Mouse (Mus musculus) adrenal gland, postnatal 10 days (tissue): Measurements from ENCODE around the gene Pramef8. TPM values are rescaled to one million over a fixed set of nuclear protein-coding genes. Genes with fewer than 3 reads are reported as not detected.
"Not testable (repeated sequence)": the region's sequence is repeated elsewhere in the genome, so short reads cannot be mapped to it uniquely, and the experiment has no call there.

Source experiments
- DNase-seq: peaks from one replicate; pipeline ENCODE4 v3.0.0; 2021; ENCODE audit warnings: mixed read lengths
- long read RNA-seq, 2 experiments: library from polyadenylated mRNA; stranded (forward); transcript quantifications; one replicate each; pipeline ENCODE4 v2.0.0; 2021
- total RNA-seq, 2 experiments: library from RNA; stranded (reverse); gene quantifications; 2 replicates each; pipeline ENCODE4 v1.2.3; 2021

Gene Pramef8
- 10 to 100 TPM; 10.8 to 11.7 TPM for total RNA-seq
- long read RNA-seq, experiment 1, transcript Pramef8-201 (4 exons, 3,260 nt) = major isoform, 8 of 11 reads
- long read RNA-seq, experiment 1, partial matches to known transcripts = 2 of 11 reads
- long read RNA-seq, experiment 1, other reads (novel, unspliced or antisense) = 0 of 11 reads
- long read RNA-seq, experiment 2, transcript Pramef8-201 (4 exons, 3,260 nt) = major isoform, 9 of 12 reads
- long read RNA-seq, experiment 2, partial matches to known transcripts = 1 of 12 reads
- long read RNA-seq, experiment 2, other reads (novel, unspliced or antisense) = 1 of 12 reads

DNA sequence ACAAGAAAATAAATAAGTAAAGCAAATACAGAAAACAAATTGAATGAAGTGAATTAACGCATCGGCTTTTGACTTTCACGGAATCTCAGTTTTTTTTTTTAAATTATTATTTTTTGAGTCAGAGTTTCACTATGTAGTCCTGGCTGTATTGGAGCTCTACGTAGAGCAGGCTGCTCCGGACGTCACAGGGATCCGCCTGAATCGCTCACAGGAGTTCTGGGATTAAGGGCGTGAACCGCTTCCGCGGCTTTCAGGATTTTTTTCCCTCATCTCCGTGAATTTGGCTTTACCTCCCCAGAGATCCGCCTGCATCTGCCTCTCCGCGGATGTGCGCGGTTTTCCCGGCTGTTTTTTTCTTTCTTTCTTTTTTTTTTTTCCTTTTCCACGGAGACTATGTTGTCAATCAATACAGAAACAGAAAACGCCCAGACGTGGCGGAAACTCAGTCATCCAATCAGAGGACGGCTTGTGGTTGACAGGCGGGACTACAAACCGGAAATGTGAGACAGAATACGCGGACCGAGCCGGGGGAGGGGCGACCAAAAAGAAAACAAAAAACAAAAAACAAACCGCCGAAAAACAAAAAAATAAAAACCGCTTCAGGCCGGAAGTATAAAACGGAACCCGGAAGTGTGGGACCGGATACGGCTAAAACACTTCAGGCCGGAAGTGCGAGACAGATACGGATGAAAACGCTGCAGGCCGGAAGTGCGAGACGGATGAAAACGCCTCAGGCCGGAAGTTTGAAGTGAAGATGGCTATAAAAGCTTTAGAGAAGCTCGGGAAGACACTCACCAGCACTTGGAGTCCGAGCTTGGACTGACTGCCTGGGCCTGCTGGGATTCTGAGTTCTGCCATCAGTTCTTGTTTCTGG is at the start of gene Pramef8:
Gene Pramef8, plus strand, starts transcription at position 208 of the 874 bp plus-strand sequence.
- DNase-seq = peak; percentile 93

DNA sequence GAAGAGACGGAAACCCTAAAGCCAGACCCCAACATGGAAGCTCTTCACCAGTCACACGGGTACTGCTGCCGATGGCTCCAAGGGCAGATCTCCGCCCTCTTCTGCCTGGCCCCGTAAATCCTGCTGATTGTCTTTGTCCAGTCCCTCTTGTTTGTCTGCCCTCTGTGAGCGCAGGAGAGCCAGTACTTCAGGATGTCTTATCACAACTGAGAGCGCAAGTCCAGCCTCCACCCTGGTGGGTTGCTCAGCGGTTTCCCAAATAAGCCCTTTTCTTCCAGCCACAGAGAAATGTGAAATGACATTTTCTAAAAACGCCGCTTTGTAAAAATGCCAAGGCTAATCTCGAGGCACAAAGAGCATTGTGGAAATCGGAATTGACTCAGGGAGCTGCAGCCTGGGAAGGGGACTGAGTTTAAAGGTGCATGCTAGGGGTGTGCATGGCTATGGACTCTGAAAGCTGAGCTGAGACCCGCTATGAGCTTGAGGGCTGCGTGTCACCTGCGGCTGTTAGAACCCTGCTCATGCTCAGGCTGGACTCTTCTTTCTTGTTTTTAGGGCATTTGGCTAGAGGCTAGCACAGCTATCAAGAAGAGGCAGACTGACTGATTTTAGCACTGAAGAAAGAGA is 45.7 kb upstream of the Pramef8 start:
- DNase-seq = peak; percentile 41

DNA sequence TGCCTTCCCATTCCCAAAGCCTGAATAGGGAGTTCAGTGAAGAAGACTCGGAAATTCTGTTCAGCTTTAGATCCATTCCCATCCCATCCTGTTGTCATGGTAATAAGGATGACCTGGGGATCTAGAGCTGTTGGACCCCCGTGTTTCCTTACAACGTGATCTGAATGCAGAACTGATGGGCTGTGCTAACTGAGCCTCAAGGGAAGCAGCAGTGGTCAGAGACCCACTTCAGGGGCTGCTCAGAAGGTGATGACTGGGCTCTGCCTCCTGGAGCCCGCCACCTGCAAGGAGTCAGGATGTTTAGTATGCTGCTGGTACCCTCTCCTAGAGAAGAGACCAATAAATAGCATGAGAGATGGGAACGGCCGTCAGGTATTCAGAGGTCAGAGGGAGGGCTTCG is 32.7 kb upstream of the Pramef8 start:
- no peak for DNase-seq

DNA sequence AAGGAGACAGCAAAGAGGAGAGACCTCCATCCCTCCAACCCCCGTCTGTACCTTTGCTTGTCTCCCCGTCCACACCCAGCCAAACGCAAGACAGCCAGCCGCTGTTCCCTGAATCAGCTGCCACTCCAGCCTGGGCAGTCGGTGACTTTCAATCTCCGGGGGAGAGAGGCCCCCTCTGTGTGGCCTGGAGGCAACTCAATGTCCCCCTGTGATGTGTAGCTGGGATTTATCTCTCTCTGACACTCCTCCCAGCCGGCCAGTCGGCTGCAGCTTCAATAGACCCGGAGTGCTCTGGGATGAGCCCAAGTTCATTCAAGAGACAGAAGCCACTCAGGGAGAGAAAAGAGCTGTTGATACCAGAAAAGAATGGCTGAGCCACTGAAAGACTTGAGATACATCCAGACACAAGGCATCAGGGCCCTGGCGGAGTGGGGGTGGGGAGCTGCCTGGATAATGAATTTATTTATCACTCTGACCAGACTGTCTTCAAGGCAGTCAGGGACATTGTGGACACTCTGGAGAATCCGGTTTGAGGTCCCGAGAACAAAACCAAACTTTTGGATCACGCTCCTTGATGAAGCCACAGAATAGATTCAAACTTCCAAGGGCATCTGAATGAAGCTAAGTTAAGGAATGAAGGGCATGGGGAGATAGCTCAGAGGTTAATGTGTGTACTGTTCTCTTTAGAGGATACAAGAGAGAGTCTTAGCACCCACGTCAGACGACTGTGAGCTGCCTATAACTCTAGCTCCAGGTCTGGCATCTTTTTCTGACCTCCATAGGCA is 32.1 kb upstream of the Pramef8 start:
- no peak for DNase-seq

DNA sequence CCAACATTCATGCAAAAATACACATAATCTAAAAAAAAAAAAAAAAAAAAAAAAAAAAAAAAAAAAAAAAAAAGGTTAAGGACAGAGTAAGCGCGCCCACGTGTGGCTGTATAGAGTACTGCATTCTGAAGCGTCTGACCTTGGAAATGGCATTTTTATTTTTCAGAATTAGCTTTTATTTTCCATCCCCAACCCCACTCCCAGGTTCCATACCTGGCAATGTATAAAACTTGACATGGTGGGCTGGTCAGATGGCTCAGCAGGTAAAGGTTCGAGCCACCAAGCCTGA is 31.6 kb upstream of the Pramef8 start:
- peak; percentile 49 for DNase-seq

DNA sequence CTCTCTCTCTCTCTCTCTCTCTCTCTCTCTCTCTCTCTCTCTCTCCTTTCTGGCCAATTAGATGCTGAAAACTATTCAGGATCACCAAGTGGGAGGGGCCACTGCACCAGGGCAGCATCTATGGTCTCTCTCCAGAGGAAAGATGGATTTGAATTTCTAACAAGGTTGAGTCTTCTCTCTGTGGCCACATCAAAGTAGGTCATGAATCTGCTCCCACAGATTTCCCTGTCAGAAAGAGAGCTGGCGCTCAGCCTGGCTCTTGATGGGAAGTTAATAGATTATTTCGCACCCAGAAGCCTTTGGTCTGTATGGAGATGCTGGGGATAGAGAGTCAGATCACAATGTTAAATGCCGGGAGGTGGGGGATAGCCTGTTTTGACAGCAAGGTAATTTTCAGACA is 30.1 kb upstream of the Pramef8 start:
- no peak for DNase-seq

DNA sequence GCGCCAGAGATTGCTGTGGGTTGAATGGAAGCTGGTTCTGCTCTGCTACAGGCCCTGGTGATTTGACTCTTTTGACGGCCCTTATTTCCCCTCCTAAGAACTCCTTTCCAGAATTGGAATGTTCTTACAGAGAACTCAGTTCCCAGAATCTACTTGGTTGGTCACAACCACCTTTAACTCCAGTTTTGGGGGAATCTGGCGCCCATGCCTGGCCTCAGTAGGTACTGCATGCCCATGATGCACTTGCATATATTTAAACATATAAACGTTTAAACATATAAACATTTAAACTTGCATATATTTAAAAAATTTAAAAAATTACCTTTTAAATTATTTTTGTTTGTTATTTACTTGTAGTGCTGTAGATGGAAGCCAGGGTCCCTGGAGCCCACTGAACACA is 28.6 kb upstream of the Pramef8 start:
- peak; percentile 25 for DNase-seq

DNA sequence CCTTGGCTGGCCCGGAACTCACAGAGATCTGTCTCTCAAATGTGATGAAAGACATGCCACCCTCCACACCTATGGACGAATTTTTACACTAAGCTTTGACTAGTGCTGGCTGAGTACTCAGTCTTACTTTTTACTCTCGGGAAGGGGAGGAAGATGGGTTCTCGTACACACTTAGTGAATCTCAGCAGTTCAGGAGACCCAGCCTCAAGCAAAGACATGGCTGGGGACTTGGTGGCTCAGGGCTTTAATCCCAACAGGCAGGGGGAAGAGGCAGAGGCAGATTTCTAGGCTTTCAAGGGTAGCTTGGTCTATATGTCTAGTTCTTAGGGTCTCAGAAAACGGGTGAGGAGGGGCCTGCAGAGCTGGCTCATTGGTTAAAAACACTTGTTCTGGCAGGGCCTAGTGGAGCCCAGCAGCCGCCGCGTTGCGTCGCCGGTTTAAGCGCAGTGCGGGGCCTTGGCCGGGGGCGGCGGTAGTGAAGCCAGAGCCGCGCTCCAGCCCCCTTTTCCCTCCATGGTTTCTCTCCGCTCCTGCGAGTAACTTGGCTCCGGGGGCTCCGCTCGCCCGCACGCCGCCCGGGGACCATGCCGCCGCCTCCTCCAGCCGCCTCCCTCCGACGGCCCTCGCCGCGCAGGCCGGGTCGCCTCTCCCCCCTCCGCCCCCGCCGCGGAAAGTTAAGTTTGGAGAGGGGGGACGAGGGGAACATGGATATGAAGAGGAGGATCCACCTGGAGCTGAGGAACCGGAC is 23.1 kb upstream of the Pramef8 start:
- peak; percentile 68 for DNase-seq

DNA sequence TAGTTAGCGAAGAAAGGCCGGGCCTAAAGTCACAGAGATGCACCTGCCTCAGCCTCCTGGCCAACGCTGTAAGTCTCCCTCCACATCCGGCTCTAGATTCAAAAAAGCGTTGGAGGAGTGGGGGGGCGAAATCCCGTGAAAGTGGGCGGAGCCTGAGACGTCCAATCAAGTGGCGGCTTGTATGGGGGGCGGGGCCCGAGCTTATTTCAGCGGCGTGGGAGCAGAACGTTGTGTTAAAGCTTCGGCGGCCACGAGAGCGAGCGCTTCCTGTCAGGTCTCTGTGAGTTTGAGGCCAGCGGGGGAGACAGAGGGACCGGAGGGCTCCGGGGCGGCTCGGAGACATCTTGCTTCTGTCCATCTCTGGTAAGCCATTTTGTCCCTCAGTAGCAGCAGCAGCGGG is 18.0 kb upstream of the Pramef8 start, which contains the start of gene Pramel1:
Gene Pramel1, plus strand, starts transcription at position 248 of the 400 bp plus-strand sequence.
- DNase-seq = no peak

DNA sequence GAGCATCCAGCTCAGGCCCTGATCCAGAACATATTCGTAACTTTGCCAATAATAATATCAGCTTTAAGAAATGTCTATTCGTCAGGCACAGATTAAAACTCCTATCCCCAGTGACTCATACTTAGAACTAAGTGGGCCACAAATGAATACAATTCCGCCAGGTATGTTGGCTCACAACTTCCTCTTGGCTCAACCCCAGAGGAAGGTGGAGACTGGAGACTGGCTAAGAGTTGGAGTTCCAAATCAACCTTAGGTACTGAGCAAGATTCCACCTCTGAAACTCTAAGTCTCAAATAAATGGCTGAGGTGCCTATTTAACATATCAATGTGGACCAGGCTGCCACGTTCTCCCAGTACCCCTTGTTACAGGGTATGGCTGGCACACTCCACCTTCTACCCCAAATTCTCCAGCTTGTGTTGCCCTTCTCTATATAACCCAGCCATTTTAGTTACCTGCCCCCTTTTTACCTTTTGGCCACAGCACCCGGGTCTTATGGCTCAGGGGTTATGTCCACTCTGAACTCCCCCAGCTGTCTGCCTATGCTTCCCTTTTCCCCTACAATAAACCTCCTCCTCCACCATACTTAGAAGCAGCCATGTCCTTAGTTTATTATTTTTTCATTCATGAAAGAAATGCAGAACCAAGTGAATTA is 534 bp upstream of the Pramef8 start:
- no peak for DNase-seq

DNA sequence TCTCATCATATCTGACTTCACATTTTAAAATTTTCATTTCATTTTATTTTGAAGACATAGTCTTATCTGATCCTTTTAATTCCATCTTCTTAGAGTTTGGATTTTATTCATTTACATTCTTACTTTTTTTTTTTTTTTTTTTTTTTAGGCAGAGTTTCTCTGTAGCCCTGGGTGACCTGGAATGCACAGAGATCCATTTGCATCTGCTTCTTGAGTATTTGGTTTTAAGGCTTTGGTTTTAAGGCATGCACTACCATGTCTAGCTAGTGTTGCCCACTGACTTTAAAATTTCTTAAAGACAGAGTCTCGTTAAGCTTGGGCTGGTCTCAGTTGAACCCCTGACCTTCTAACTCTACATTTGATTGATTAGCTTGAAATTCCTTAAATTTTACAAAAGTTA is 1.4 kb downstream of the Pramef8 start:
- DNase-seq = no peak

DNA sequence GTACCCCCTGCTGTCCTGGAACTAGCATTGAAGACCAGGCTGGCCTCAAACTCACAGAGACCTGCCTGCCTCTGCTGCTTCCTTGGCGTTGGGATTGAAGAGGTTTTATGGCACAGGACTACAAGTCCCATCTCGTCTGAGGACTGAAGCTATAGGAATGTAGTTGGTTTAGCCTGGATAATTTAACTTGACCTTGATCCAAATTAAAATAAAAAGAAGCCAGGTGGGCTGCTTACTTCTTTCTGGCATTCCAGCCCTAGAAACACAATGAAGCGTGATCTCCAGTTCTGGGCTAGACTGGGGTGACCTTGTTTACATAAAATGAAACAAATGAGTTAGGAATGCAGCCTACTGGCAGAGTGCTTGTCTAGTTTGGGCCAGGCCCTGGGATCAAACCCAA is 1.9 kb downstream of the Pramef8 start:
- DNase-seq = no peak

DNA sequence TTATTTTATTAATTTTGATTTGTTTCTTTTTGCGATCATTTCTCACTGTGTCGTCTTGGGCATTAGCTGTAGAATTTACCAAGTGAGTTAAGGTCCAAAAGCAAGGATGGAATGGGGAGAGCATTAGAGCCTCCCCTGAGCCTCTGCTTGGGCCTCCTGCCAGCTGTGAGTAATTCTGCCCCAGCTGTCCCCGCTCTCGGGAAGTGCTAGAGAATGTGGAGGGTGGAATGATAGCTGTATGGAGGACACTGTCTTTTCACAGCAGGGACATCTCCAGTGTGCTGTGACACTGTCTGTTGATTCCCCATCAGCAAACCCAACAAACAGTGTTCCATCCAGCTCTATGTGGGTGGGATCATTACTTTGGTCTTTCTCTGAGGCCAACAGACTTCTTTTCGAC is 14.5 kb downstream of the Pramef8 start:
- not testable (repeated sequence) for DNase-seq

DNA sequence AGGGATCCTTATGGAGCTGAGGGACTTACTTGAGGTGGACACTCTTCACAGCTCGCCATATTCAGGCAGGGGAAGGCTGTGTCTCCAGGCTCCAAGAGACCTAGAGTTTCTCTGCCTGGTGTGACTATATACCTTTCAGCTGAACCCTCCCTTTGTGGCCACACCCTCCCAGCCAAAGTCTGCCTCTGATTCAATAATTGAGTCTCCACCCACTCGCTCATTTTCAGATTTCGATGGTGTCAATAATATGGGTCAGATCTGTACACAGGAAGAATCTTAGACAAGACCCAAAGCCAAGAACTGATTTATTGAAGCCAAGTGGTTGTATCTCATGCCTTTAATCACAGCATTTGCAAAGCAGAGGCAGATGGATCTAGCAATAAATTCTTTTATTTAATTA is 38.0 kb downstream of the Pramef8 start, which contains the start of gene Oog4:
Gene Oog4, minus strand, starts transcription at position 101 of the 400 bp plus-strand sequence.
- no peak for DNase-seq

Other genes starting within 250 kb of the Pramef8 start
- gene Prdm2, start 199.4 kb upstream of the Pramef8 start, total RNA-seq = 10 to 100 TPM; 21.2 to 23.4 TPM
- gene Pdpn, start 112.9 kb upstream of the Pramef8 start, total RNA-seq = 10 to 100 TPM in 1 of 2 experiments, 1 to 10 TPM in 1; 9.3 to 11.1 TPM
- gene Lrrc38, start 62.7 kb upstream of the Pramef8 start, total RNA-seq = under 1 TPM; 0.36 to 0.61 TPM
- gene Pramel1, start 18.0 kb upstream of the Pramef8 start, total RNA-seq = not detected
- not detected for gene Oog4, start 37.9 kb downstream of the Pramef8 start, total RNA-seq
- gene Gm13043, start 98.9 kb downstream of the Pramef8 start, total RNA-seq = not detected
- gene Gm13040, start 123.5 kb downstream of the Pramef8 start, total RNA-seq = not detected
- not detected for gene BC080695, start 139.3 kb downstream of the Pramef8 start, total RNA-seq
- not detected for gene Gm13057, start 139.3 kb downstream of the Pramef8 start, total RNA-seq
- gene Gm13083, start 202.6 kb downstream of the Pramef8 start, total RNA-seq = not detected
- not detected for gene Gm13088, start 244.8 kb downstream of the Pramef8 start, total RNA-seq